Mouse (Mus musculus) G1E (cell line): ENCODE results near the gene Ssbp3. TPM values are rescaled to one million over a fixed set of nuclear protein-coding genes. Genes with fewer than 3 reads are reported as not detected.

Experiments
- ATAC-seq: 2 replicates; pipeline ENCODE4 v1.8.0; 2016; ENCODE audit warnings: mild to moderate bottlenecking; ENCODE audit not compliant: insufficient number of reproducible peaks, poor library complexity, low FRiP score, severe bottlenecking; ENCODE audit errors: extremely low read depth
- DNase-seq: peaks from one replicate; pipeline ENCODE4 v3.0.0; 2012; ENCODE audit warnings: low spot score
- H3K27me3 ChIP-seq: 2 replicates; pipeline ENCODE4 v1.6.1; 2012; ENCODE audit warnings: mild to moderate bottlenecking, low read length, inconsistent platforms; ENCODE audit not compliant: insufficient read depth
- H3K36me3 ChIP-seq: replicated peaks from 2 replicates; pipeline ENCODE3; 2012; ENCODE audit warnings: mild to moderate bottlenecking, inconsistent platforms
- H3K4me1 ChIP-seq: 2 replicates; pipeline ENCODE4 v1.6.1; 2012; ENCODE audit warnings: low read depth, low read length, inconsistent platforms, mixed read lengths; ENCODE audit not compliant: insufficient read depth
- H3K4me3 ChIP-seq: 2 replicates; pipeline ENCODE4 v1.5.1; 2012; ENCODE audit warnings: low read depth, mild to moderate bottlenecking, inconsistent platforms, low read length, moderate library complexity, mixed read lengths
- H3K9me3 ChIP-seq: replicated peaks from 2 replicates; pipeline ENCODE4 v1.6.1; 2012; ENCODE audit warnings: inconsistent platforms
- CTCF ChIP-seq: IDR thresholded peaks from 2 replicates; pipeline ENCODE4 v1.5.1; 2012; ENCODE audit warnings: low read depth, low read length, inconsistent platforms, mixed read lengths
- GATA1 ChIP-seq: IDR thresholded peaks from 2 replicates; pipeline ENCODE4 v1.6.1; 2012; ENCODE audit warnings: borderline replicate concordance, low read length, inconsistent platforms, mixed read lengths
- GATA2 ChIP-seq: IDR thresholded peaks from 2 replicates; pipeline ENCODE4 v1.6.1; 2012; ENCODE audit warnings: low read depth, low read length, inconsistent platforms, borderline replicate concordance
- POLR2AphosphoS5 ChIP-seq: IDR thresholded peaks from 2 replicates; pipeline ENCODE4 v1.6.1; 2012; ENCODE audit warnings: low read depth, low read length, inconsistent platforms; ENCODE audit not compliant: insufficient replicate concordance
- TAL1 ChIP-seq: conservative IDR thresholded peaks from 2 replicates; pipeline ENCODE4 v1.6.1; 2012; ENCODE audit warnings: low read depth, low read length, inconsistent platforms, mixed read lengths
- polyA plus RNA-seq: library from polyadenylated mRNA; stranded (reverse); fragments of >175 nt; gene quantifications from 2 replicates; pipeline ENCODE4 v1.2.3, GENCODE M21; 2012
- total RNA-seq, 2 experiments: library from RNA; stranded (forward) in 1 of 2; stranded (reverse) in 1 of 2; fragments of 200-1000 nt in 1 of 2; fragments of >200 nt in 1 of 2; fragmentation: Nextera tagmentation in 1 of 2; gene quantifications; 2 replicates each; pipeline ENCODE4 v1.2.3; 2014 to 2017

Gene Ssbp3
- total and polyA plus RNA-seq, 3 experiments, result 46.6 to 685 (median 232) TPM

DNA sequence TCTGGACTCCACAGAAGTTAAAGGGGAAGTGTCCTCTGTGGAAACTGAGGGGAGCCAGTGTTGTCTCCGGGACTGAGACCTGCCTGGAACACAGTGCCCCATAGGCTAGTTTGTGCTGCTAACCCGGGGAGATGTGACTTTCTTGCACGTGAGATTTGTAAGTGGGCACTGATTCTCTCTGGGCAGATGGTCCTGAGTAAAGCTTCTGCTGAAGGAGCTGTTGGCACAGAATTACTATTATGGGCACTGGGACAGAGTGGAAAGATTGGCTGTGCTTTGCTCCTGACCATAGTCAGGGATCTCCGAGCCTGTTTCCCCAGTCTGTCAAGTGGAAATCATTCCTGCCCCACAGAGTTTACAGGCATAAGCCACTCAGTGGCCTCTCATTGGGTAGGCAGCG lies 83.8 kb downstream of the Ssbp3 start:
- Histone ChIP-seq H3K4me3 (no peak overlapping the region; the same call in 1 of the 2 replicates), H3K36me3 (peaks cover 89% of the 10 kb centered on the region), H3K4me1 (peaks cover 94% of the 10 kb centered on the region)

DNA sequence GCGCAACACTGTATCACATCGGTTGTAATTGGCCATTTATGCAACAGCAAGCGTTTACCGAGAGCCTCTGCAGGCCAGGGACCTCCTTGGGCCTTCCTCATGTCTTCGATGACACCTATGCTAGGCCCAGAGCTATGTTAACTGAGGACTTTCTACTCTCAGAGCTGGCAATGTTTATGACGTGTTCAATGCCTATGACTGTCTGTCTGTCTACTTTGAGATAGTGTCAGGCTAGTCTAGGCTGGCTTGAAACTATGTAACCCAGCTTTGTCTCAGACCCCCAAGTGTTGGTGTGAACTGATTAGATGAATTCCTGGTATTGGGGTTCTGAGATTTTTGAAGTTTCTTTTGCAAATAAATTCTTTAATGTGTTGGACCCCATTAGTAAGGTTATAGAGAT lies 84.6 kb downstream of the Ssbp3 start:
- TF ChIP-seq CTCF (no peak), TAL1 (peak; percentile 10; the same call in 1 of the 2 replicates)
- Histone ChIP-seq H3K27me3 (no peaks in the 10 kb centered on the region), H3K4me3 (no peak overlapping the region), H3K36me3 (peaks cover 90% of the 10 kb centered on the region), H3K9me3 (no peaks in the 10 kb centered on the region), H3K4me1 (peaks cover 95% of the 10 kb centered on the region)
- ATAC-seq, result no peak
- DNase-seq, result no peak

More for the DNA sequence above, 83.8 kb downstream of the Ssbp3 start:
- TF ChIP-seq GATA2 (no peak), GATA1 (no peak)
- H3K9me3 ChIP-seq, result no peaks in the 10 kb centered on the region
- DNase-seq, result no peak
- H3K27me3 ChIP-seq, result no peaks in the 10 kb centered on the region
- ATAC-seq, result no peak

DNA sequence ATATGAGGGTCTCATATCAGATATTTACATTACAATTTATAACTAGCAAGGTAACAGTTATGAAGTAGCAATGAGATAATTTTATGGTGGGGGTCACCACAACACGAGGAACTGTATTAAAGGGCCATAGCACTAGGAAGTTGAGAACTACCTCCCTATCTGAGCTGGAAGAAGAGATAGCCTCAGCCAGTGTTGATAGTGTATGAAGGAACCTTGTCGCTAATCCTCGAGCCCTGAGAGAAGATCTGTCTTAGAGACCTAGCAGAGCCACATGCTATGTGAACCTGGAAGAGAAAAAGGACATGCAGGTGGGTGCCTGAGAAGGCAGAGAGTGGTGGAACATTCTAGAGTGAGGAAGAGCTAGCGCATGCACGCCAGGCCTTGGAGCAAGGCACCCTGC lies 85.0 kb downstream of the Ssbp3 start:
- DNase-seq (no peak), ATAC-seq (no peak)
- H3K27me3 ChIP-seq, result no peaks in the 10 kb centered on the region
- no peaks in the 10 kb centered on the region for H3K9me3 ChIP-seq
- peak overlapping the region; percentile 16; the same call in 1 of the 2 replicates for H3K4me3 ChIP-seq
- TF ChIP-seq GATA2 (no peak), TAL1 (0 out of 2 replicates have a peak, but pooled peaks have one; percentile 2), POLR2AphosphoS5 (no peak)
- peaks cover 99% of the 10 kb centered on the region for H3K4me1 ChIP-seq
- H3K36me3 ChIP-seq, result peaks cover 92% of the 10 kb centered on the region

DNA sequence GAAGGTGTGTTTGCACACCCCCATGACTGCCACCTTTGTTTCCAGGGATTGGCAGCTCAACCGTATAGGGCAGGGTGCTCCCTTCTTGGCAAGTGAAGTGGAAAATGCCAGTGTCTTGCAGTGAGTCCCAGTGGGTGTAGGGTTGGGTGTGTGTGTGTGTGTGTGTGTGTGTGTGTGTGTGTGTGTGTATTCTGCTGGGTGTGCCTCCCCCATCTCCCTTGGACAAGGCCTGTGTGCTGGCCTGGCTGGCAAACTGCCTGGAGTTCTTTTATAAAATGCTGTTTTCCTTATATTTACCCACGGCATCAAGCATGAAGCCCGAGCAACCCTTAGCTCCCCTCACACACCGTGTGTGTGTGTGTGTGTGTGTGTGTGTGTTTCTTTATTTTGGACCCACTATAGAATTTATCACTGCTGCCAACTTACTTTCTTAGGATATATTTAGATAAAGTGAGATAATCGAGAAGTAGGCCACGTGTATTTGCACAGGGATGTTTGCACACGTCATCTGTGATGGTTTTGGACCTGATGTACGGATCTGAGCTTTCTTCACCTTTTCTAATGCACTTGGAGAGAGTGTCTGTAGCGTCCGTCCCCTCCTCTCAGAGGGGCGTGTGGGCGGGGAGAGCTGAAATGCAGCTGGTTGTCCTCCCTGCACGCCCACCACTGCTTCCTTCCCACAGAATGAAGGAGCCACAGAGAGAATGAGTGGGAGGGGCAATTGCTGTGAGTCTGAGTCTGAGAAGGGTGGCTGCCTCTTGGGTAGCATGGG lies 86.0 kb downstream of the Ssbp3 start:
- TF ChIP-seq GATA2, result no peak
- TF ChIP-seq TAL1, result no peak
- peaks cover 92% of the 10 kb centered on the region for H3K36me3 ChIP-seq
- DNase-seq (no peak), ATAC-seq (no peak)
- H3K4me3 ChIP-seq, result no peak overlapping the region; the same call in 1 of the 2 replicates
- H3K9me3 ChIP-seq, result no peaks in the 10 kb centered on the region
- H3K4me1 ChIP-seq, result peaks cover 100% of the 10 kb centered on the region
- H3K27me3 ChIP-seq, result no peaks in the 10 kb centered on the region

DNA sequence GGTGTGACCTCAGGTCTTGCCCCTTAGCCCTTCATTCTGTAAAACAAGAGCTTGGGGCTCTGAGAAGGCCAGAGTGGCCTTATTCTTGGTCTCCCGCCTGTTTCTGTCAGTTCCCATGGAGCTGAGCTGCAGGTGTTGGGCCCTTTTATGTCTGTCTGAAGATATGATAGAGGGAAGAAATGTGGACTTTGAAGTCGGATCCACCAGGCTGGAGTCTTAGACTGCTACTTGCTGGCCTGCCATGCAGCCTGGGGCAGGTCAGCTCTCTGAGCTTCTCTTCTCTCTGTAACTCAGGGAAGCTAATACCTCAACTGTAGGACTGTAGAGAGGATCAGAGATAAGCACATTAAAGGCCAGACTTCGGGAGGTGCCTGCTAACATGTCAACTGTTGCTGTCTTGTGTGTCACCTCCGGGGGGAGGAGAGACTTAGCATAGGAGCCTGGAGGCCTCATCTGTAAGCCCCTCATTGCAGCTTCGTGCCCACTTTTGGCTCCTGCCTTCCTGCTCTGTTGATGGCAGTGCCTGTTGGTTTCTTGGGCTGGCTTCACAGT lies 90.8 kb downstream of the Ssbp3 start:
- Histone ChIP-seq H3K9me3 (no peaks in the 10 kb centered on the region), H3K4me1 (peaks cover 99% of the 10 kb centered on the region), H3K36me3 (peaks cover 88% of the 10 kb centered on the region), H3K4me3 (peak overlapping the region; percentile 27; the same call in 1 of the 2 replicates), H3K27me3 (no peaks in the 10 kb centered on the region)
- DNase-seq (peak; percentile 60), ATAC-seq (peak; percentile 52)
- TF ChIP-seq TAL1, result no peak
- TF ChIP-seq GATA2, result no peak
- no peak for TF ChIP-seq CTCF
- TF ChIP-seq GATA1, result no peak
- no peak for TF ChIP-seq POLR2AphosphoS5

DNA sequence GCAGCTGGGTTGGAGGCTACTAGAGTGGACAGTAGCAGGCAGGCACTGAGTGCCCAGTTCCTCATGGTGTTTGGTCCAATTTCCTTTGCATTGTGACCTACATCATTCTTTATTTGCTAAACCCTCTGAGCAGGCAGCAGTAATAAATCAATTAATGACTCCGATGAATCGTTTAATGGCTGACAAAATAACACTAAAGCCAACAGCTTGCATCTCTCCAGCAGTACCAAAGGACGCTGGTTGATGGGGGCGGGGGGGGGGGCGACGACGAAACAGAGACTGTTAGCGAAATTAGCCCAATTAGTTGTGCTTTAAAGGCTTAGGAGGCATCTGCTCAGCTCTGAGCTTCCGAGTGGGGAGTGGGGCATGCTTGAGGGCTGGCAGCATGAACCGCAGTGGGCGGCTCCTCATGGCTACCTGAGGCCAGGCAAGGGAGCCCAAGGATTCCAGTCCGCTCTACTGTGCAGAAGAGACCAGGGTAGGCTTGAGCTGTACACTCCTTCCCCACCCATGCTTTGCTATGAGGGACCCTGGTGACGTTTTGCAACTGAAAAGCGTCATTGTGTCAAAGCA lies 91.5 kb downstream of the Ssbp3 start:
- no peak for ATAC-seq
- Histone ChIP-seq H3K27me3 (no peaks in the 10 kb centered on the region), H3K4me3 (peak overlapping the region; percentile 27; the same call in 1 of the 2 replicates), H3K36me3 (peaks cover 87% of the 10 kb centered on the region), H3K9me3 (no peaks in the 10 kb centered on the region), H3K4me1 (peaks cover 99% of the 10 kb centered on the region)
- TF ChIP-seq TAL1 (no peak), POLR2AphosphoS5 (no peak), CTCF (no peak), GATA1 (no peak), GATA2 (no peak)
- no peak for DNase-seq
